Mouse (Mus musculus) T-helper 17 cell (primary cell): ENCODE results near the gene Slc35e3.
"Not testable (repeated sequence)": the region's sequence is repeated elsewhere in the genome, so short reads cannot be mapped to it uniquely, and the experiment has no call there.

Source experiments
- in situ Hi-C, 2 experiments: fragments of 300-600 bp; cut with MboI, MseI; formaldehyde crosslinking; loops; 1 replicate in 1 of 2; 2 replicates in 1 of 2; pipeline ENCODE4 v1.15.1; 2025; ENCODE audit warnings: high pct_unique_total_duplicates in 2 of 2

Slc35e3 gene

GRCm38 (mm10) chr10:117762966-117763365, 16.8 kb upstream of the Slc35e3 start:
- in situ Hi-C loops, result no loop called here

- in situ Hi-C loops, result no loop called here
These were observed 16.2 kb upstream of the Slc35e3 start for GRCm38 (mm10) chr10:117762281-117762830.

- in situ Hi-C loops, result no loop called here
These were observed 15.4 kb upstream of the Slc35e3 start for GRCm38 (mm10) chr10:117761551-117761950.

- in situ Hi-C loops, result no loop called here
These were observed 14.7 kb upstream of the Slc35e3 start for GRCm38 (mm10) chr10:117760831-117761335.

- in situ Hi-C loops, result no loop called here
These were observed 13.9 kb upstream of the Slc35e3 start for GRCm38 (mm10) chr10:117759844-117760630.

GRCm38 (mm10) chr10:117758749-117759727, 12.9 kb upstream of the Slc35e3 start:
- in situ Hi-C loops, result no loop called here

GRCm38 (mm10) chr10:117758344-117758743, 12.2 kb upstream of the Slc35e3 start:
- in situ Hi-C loops, result not testable (repeated sequence)

GRCm38 (mm10) chr10:117757796-117758342, 11.7 kb upstream of the Slc35e3 start:
- in situ Hi-C loops, result no loop called here

GRCm38 (mm10) chr10:117757259-117757658, 11.1 kb upstream of the Slc35e3 start:
- in situ Hi-C loops, result no loop called here

- in situ Hi-C loops, result no loop called here
These were observed 10.6 kb upstream of the Slc35e3 start for GRCm38 (mm10) chr10:117756784-117757183.

- in situ Hi-C loops, result no loop called here
These were observed 9.8 kb upstream of the Slc35e3 start for GRCm38 (mm10) chr10:117755799-117756467.

GRCm38 (mm10) chr10:117755086-117755798, 9.1 kb upstream of the Slc35e3 start:
- in situ Hi-C loops, result no loop called here

- in situ Hi-C loops, result no loop called here
These were observed 8.4 kb upstream of the Slc35e3 start for GRCm38 (mm10) chr10:117754609-117754940.

- in situ Hi-C loops, result no loop called here
These were observed 7.8 kb upstream of the Slc35e3 start for GRCm38 (mm10) chr10:117753711-117754608.

- in situ Hi-C loops, result no loop called here
These were observed 6.9 kb upstream of the Slc35e3 start for GRCm38 (mm10) chr10:117752851-117753647.

GRCm38 (mm10) chr10:117752304-117752821, 6.2 kb upstream of the Slc35e3 start:
- in situ Hi-C loops, result no loop called here

- in situ Hi-C loops, result no loop called here
These were observed 5.6 kb upstream of the Slc35e3 start for GRCm38 (mm10) chr10:117751744-117752143.

GRCm38 (mm10) chr10:117751282-117751610, 5.1 kb upstream of the Slc35e3 start:
- in situ Hi-C loops, result no loop called here
